Mouse (Mus musculus) embryonic facial prominence, embryonic 13.5 days (tissue): ENCODE measurements around the gene Dapl1. TPM values are rescaled to one million over a fixed set of nuclear protein-coding genes. Genes with fewer than 3 reads are reported as not detected.

Source experiments
- ATAC-seq: fragments of 200-750 bp; cut with Nextera tagmentation; 2 replicates; pipeline ENCODE4 v1.8.0; 2017; ENCODE audit warnings: low read depth; ENCODE audit not compliant: insufficient number of reproducible peaks, insufficient read depth, low FRiP score, low TSS enrichment
- H3K27ac ChIP-seq: fragments of 300-500 bp; sonication (generic); 2 replicates; pipeline ENCODE4 v1.5.1; 2015; ENCODE audit warnings: moderate library complexity, mild to moderate bottlenecking, inconsistent platforms
- H3K27me3 ChIP-seq: fragments of 300-500 bp; sonication (generic); 2 replicates; pipeline ENCODE4 v1.6.1; 2015; ENCODE audit warnings: mild to moderate bottlenecking, inconsistent platforms
- H3K36me3 ChIP-seq: fragments of 300-500 bp; sonication (generic); 2 replicates; pipeline ENCODE4 v1.6.1; 2015; ENCODE audit warnings: mild to moderate bottlenecking, inconsistent platforms
- H3K4me1 ChIP-seq: fragments of 300-500 bp; sonication (generic); 2 replicates; pipeline ENCODE4 v1.6.1; 2015; ENCODE audit warnings: inconsistent platforms
- H3K4me2 ChIP-seq: fragments of 300-500 bp; sonication (generic); 2 replicates; pipeline ENCODE4 v1.6.1; 2015; ENCODE audit warnings: moderate library complexity, mild to moderate bottlenecking, inconsistent platforms
- H3K4me3 ChIP-seq: fragments of 300-500 bp; sonication (generic); 2 replicates; pipeline ENCODE4 v1.5.1; 2015; ENCODE audit warnings: mild to moderate bottlenecking, inconsistent platforms
- H3K9ac ChIP-seq: fragments of 300-500 bp; sonication (generic); 2 replicates; pipeline ENCODE4 v1.6.1; 2015; ENCODE audit warnings: mild to moderate bottlenecking, inconsistent platforms
- H3K9me3 ChIP-seq: fragments of 300-500 bp; sonication (generic); 2 replicates; pipeline ENCODE4 v1.6.1; 2016; ENCODE audit warnings: inconsistent platforms
- WGBS: fragments of 180-500 bp; shearing (Covaris S2); methylation state at CpG from one replicate; pipeline ENCODE4 v1.1.7; 2015; ENCODE audit warnings: mixed read lengths; 5-methylcytosine and 5-hydroxymethylcytosine counted together
- polyA plus RNA-seq: library from polyadenylated mRNA; unstranded; fragments of >200 nt; fragmentation: Nextera tagmentation; extraction: Ambion mirVana; gene quantifications from 2 replicates; pipeline ENCODE4 v1.2.1, GENCODE M21; 2015

Dapl1 gene
- polyA plus RNA-seq, 1 experiment from 2014 or later: 15.9 TPM

- ATAC-seq: no peak
- Histone ChIP-seq H3K4me1 (no peaks in the 10 kb centered on the region), H3K4me3 (no peak overlapping the region), H3K27me3 (no peaks in the 10 kb centered on the region), H3K27ac (peak overlapping the region; percentile 66), H3K4me2 (no peak overlapping the region), H3K9me3 (no peaks in the 10 kb centered on the region), H3K36me3 (no peaks in the 10 kb centered on the region), H3K9ac (no peak overlapping the region)
- WGBS: 65% methylated on average over 2 of the region's 2 CpGs
These were observed 627 bp downstream of the Dapl1 start for GRCm38 (mm10) chr2:59485080-59485479.

- no peaks in the 10 kb centered on the region for H3K4me1 ChIP-seq
- no peak overlapping the region for H3K9ac ChIP-seq
- H3K9me3 ChIP-seq: no peaks in the 10 kb centered on the region
- H3K4me3 ChIP-seq: no peak overlapping the region
- 45% methylated on average over 4 of the region's 4 CpGs for WGBS
- no peak for ATAC-seq
- H3K36me3 ChIP-seq: no peaks in the 10 kb centered on the region
- no peak overlapping the region for H3K4me2 ChIP-seq
- H3K27me3 ChIP-seq: no peaks in the 10 kb centered on the region
- H3K27ac ChIP-seq: peak overlapping the region; percentile 66; the same call in 1 of the 2 replicates
These were observed 1.2 kb downstream of the Dapl1 start for GRCm38 (mm10) chr2:59485657-59486056.

- no peak for ATAC-seq
- 71% methylated on average over 6 of the region's 6 CpGs for WGBS
These were observed 1.9 kb downstream of the Dapl1 start for GRCm38 (mm10) chr2:59486196-59486845.

GRCm38 (mm10) chr2:59488235-59488634, 3.8 kb downstream of the Dapl1 start:
- no peak overlapping the region for H3K4me3 ChIP-seq
- H3K27ac ChIP-seq: no peak overlapping the region
- H3K9me3 ChIP-seq: no peaks in the 10 kb centered on the region
- 0 out of 2 replicates have a peak, but pooled peaks cover 2% of the 10 kb centered on the region for H3K4me1 ChIP-seq
- H3K27me3 ChIP-seq: no peaks in the 10 kb centered on the region
- no peaks in the 10 kb centered on the region for H3K36me3 ChIP-seq
- 51% methylated on average over 2 of the region's 2 CpGs for WGBS
- H3K4me2 ChIP-seq: no peak overlapping the region
- H3K9ac ChIP-seq: no peak overlapping the region
- no peak for ATAC-seq

More at GRCm38 (mm10) chr2:59486196-59486845, 1.9 kb downstream of the Dapl1 start:
- H3K9me3 ChIP-seq: no peaks in the 10 kb centered on the region
- no peaks in the 10 kb centered on the region for H3K36me3 ChIP-seq
- no peak overlapping the region for H3K4me2 ChIP-seq
- H3K4me3 ChIP-seq: no peak overlapping the region
- no peaks in the 10 kb centered on the region for H3K27me3 ChIP-seq
- no peak overlapping the region for H3K27ac ChIP-seq
- H3K9ac ChIP-seq: no peak overlapping the region
- no peaks in the 10 kb centered on the region for H3K4me1 ChIP-seq

- 78% methylated on average over 7 of the region's 7 CpGs for WGBS
- H3K27ac ChIP-seq: no peak overlapping the region
- no peaks in the 10 kb centered on the region for H3K9me3 ChIP-seq
- no peak overlapping the region for H3K4me2 ChIP-seq
- H3K36me3 ChIP-seq: no peaks in the 10 kb centered on the region
- no peak for ATAC-seq
- no peaks in the 10 kb centered on the region for H3K27me3 ChIP-seq
- H3K4me1 ChIP-seq: peaks cover 13% of the 10 kb centered on the region
- no peak overlapping the region for H3K4me3 ChIP-seq
- H3K9ac ChIP-seq: no peak overlapping the region
These were observed 5.9 kb downstream of the Dapl1 start for GRCm38 (mm10) chr2:59490353-59490752.

- Histone ChIP-seq H3K4me1 (peaks cover 13% of the 10 kb centered on the region), H3K36me3 (no peaks in the 10 kb centered on the region), H3K27me3 (no peaks in the 10 kb centered on the region), H3K27ac (no peak overlapping the region; the same call in 1 of the 2 replicates), H3K9ac (no peak overlapping the region), H3K4me3 (no peak overlapping the region), H3K9me3 (no peaks in the 10 kb centered on the region), H3K4me2 (0 out of 2 replicates have a peak overlapping the region, but pooled peaks have one; percentile 26)
- ATAC-seq: no peak
- WGBS: 20% methylated on average over 13 of the region's 13 CpGs
These were observed 9.1 kb downstream of the Dapl1 start for GRCm38 (mm10) chr2:59493445-59494085.

- Histone ChIP-seq H3K4me1 (peaks cover 2% of the 10 kb centered on the region; the same call in 1 of the 2 replicates), H3K9me3 (no peaks in the 10 kb centered on the region), H3K9ac (no peak overlapping the region), H3K4me3 (no peak overlapping the region), H3K36me3 (no peaks in the 10 kb centered on the region), H3K27me3 (no peaks in the 10 kb centered on the region), H3K4me2 (no peak overlapping the region), H3K27ac (no peak overlapping the region)
- 88% methylated on average over 8 of the region's 8 CpGs for WGBS
- ATAC-seq: no peak
These were observed 14.7 kb downstream of the Dapl1 start for GRCm38 (mm10) chr2:59499146-59499545.

GRCm38 (mm10) chr2:59499717-59500116, 15.3 kb downstream of the Dapl1 start:
- H3K27me3 ChIP-seq: no peaks in the 10 kb centered on the region
- H3K4me3 ChIP-seq: no peak overlapping the region
- no peaks in the 10 kb centered on the region for H3K9me3 ChIP-seq
- H3K4me2 ChIP-seq: no peak overlapping the region
- no peak overlapping the region for H3K9ac ChIP-seq
- H3K36me3 ChIP-seq: no peaks in the 10 kb centered on the region
- no peaks in the 10 kb centered on the region for H3K4me1 ChIP-seq
- 87% methylated on average over 2 of the region's 2 CpGs for WGBS
- no peak overlapping the region for H3K27ac ChIP-seq
- ATAC-seq: no peak

GRCm38 (mm10) chr2:59509061-59509460, 24.6 kb downstream of the Dapl1 start:
- Histone ChIP-seq H3K4me1 (peaks cover 23% of the 10 kb centered on the region), H3K4me2 (no peak overlapping the region), H3K36me3 (no peaks in the 10 kb centered on the region), H3K9ac (no peak overlapping the region), H3K27me3 (no peaks in the 10 kb centered on the region), H3K4me3 (no peak overlapping the region), H3K9me3 (no peaks in the 10 kb centered on the region), H3K27ac (no peak overlapping the region; the same call in 1 of the 2 replicates)
- no peak for ATAC-seq
- WGBS: 23% methylated on average over 4 of the region's 4 CpGs

- Histone ChIP-seq H3K9ac (no peak overlapping the region), H3K9me3 (no peaks in the 10 kb centered on the region), H3K4me3 (no peak overlapping the region), H3K4me2 (no peak overlapping the region), H3K27ac (0 out of 2 replicates have a peak overlapping the region, but pooled peaks have one; percentile 12), H3K4me1 (peaks cover 23% of the 10 kb centered on the region), H3K27me3 (no peaks in the 10 kb centered on the region), H3K36me3 (no peaks in the 10 kb centered on the region)
- no peak for ATAC-seq
- 46% methylated on average over 9 of the region's 9 CpGs for WGBS
These were observed 26.0 kb downstream of the Dapl1 start for GRCm38 (mm10) chr2:59510416-59510815.

- 76% methylated on average over 6 of the region's 6 CpGs for WGBS
- Histone ChIP-seq H3K27me3 (no peaks in the 10 kb centered on the region), H3K4me3 (no peak overlapping the region), H3K27ac (no peak overlapping the region), H3K9ac (no peak overlapping the region), H3K9me3 (no peaks in the 10 kb centered on the region), H3K36me3 (no peaks in the 10 kb centered on the region), H3K4me2 (no peak overlapping the region), H3K4me1 (peaks cover 23% of the 10 kb centered on the region)
- ATAC-seq: no peak
These were observed 26.4 kb downstream of the Dapl1 start for GRCm38 (mm10) chr2:59510882-59511281.

GRCm38 (mm10) chr2:59520663-59521062, 36.2 kb downstream of the Dapl1 start:
- no peak for ATAC-seq
- WGBS: 93% methylated on average over 10 of the region's 10 CpGs
- Histone ChIP-seq H3K4me2 (no peak overlapping the region), H3K4me1 (peaks cover 10% of the 10 kb centered on the region), H3K9ac (no peak overlapping the region), H3K4me3 (no peak overlapping the region), H3K27ac (no peak overlapping the region), H3K36me3 (no peaks in the 10 kb centered on the region), H3K9me3 (no peaks in the 10 kb centered on the region), H3K27me3 (no peaks in the 10 kb centered on the region)
